Mouse (Mus musculus): ENCODE measurements at regions not wholly inside any gene's neighbourhood (a gene's known extent, or its start where the extent isn't known, plus 50 kb on each side); places are given as distances from the start of the nearest gene placed in this dataset.

DNA sequence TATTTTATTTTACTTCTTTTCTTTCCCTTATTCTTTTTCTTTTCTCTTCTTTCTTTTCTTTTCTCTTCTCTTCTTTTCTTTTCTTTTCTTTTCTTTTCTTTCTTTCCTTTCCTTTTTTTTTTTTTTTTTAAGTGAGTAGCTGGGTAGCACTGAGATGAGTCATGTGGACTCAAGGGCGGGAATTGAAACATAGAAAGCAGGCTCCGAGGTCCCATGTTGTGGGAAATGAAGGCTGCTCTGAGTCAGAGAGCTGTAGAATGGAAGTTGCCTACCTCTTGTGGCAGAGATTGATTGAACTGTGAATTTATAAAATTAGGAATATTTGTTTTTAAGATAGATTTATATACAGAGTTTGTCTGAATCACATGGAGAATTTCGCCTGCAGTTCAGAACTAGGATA lies 655.6 kb upstream of the Gje1 start:
- no peak for DNase-seq (ENCODE audit: low read depth, low spot score)
- TF ChIP-seq ZC3H11A (IDR thresholded peaks at IDR 0.05; ENCODE audit: borderline replicate concordance, low read depth, low read length) (no peak), HCFC1 (IDR thresholded peaks at IDR 0.05; ENCODE audit: borderline replicate concordance, insufficient read depth, low read length) (no peak)
- Histone ChIP-seq H3K4me1 (ENCODE audit: control insufficient read depth in 2 of 2, insufficient read depth in 2 of 2, low read length in 2 of 2, poor library complexity in 1 of 2) (no peaks in the 10 kb centered on the region), H3K27ac (ENCODE audit: insufficient read depth, low read depth, low read length, poor library complexity, severe bottlenecking) (no peak overlapping the region), H3K9me3 (ENCODE audit: control insufficient read depth, insufficient read depth, low read depth, low read length) (no peaks in the 10 kb centered on the region), H3K9ac (ENCODE audit: insufficient read depth, low read depth, low read length, poor library complexity, severe bottlenecking) (no peak overlapping the region), H3K36me3 (ENCODE audit: control insufficient read depth, insufficient read depth, low read length, poor library complexity, severe bottlenecking) (no peaks in the 10 kb centered on the region), H3K4me3 (ENCODE audit: insufficient read depth in 1 of 2, low read depth in 1 of 2, low read length in 2 of 2, poor library complexity in 1 of 2, severe bottlenecking in 1 of 2) (no peak overlapping the region)
- in situ Hi-C loops (cut with MboI; ENCODE audit: low sequenced_read_pairs in 2 of 2, unreplicated experiment in 2 of 2): no loop called here
